Mouse (Mus musculus): ENCODE measurements around the gene Ak4. TPM values are rescaled to one million over a fixed set of nuclear protein-coding genes. Genes with fewer than 3 reads are reported as not detected.

Ak4 gene
- total RNA-seq, 1 experiment from 2014 or later: 0.12 TPM

DNA sequence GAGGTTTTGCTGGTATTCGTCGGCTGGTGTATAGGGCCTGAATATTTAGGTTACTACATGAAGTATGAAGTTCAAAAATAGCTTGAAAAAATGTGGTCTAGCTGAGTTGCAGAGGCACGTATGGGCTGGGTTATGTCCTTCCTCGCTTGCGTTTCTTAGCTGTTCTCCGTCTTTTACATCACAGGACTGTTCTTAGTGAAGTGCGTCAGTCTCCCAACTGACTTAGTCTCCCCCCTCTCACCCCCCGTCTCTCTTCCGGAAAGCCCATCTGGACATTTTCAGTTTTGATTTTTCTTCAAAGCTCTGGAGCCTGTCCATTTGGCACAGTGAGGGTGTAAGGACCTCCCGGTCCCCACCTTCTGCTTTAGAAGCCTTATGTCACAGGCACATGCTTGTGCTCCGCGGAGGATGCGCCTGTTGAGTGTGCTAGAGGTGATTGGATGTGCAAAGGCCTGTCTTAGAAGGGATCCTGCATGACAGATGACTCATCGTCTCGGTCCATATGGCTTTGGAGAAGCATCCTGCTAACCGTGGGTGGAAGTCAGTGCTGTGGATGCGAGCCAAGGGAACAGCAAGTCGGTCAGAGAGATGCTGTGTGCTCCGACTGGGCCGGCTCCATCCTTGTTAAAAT lies 31.2 kb downstream of the Ak4 start:
- no peak for ATAC-seq (ENCODE audit: extremely low read depth, insufficient number of reproducible peaks, low FRiP score, poor library complexity, severe bottlenecking)

GRCm38 (mm10) chr4:101451089-101451488 lies 32.0 kb downstream of the Ak4 start:
- no peak for ATAC-seq (ENCODE audit: extremely low read depth, insufficient number of reproducible peaks, low FRiP score, poor library complexity, severe bottlenecking)

- no peak for ATAC-seq (ENCODE audit: extremely low read depth, insufficient number of reproducible peaks, low FRiP score, poor library complexity, severe bottlenecking)
Observed at GRCm38 (mm10) chr4:101452829-101453228, 33.8 kb downstream of the Ak4 start.

- ATAC-seq (ENCODE audit: extremely low read depth, insufficient number of reproducible peaks, low FRiP score, poor library complexity, severe bottlenecking): no peak
Observed at GRCm38 (mm10) chr4:101457176-101457575, 38.1 kb downstream of the Ak4 start.

DNA sequence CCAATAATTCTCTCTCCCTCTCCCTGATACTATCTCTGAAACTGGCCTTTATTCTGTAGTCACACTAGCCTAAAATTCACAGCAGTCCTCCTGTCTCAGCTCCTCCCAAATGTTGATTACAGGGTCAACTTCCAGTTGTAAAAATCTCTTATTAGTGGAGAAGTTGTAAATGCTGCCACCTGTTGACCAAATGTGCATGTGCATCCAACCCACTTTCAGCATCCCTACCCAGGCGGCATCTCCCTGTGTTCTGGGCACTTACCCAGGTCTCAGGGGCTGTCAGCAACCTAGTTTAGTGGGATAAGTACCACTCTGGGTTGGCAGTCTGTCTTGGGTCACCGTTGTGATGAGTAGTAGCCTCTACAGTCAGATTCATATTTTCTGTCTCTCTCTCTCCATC lies 39.3 kb downstream of the Ak4 start:
- no peak for ATAC-seq (ENCODE audit: extremely low read depth, insufficient number of reproducible peaks, low FRiP score, poor library complexity, severe bottlenecking)

- no peak for ATAC-seq (ENCODE audit: extremely low read depth, insufficient number of reproducible peaks, low FRiP score, poor library complexity, severe bottlenecking)
Observed at GRCm38 (mm10) chr4:101459358-101459757, 40.3 kb downstream of the Ak4 start.

GRCm38 (mm10) chr4:101460114-101460513 lies 41.0 kb downstream of the Ak4 start:
- ATAC-seq (ENCODE audit: extremely low read depth, insufficient number of reproducible peaks, low FRiP score, poor library complexity, severe bottlenecking): no peak

DNA sequence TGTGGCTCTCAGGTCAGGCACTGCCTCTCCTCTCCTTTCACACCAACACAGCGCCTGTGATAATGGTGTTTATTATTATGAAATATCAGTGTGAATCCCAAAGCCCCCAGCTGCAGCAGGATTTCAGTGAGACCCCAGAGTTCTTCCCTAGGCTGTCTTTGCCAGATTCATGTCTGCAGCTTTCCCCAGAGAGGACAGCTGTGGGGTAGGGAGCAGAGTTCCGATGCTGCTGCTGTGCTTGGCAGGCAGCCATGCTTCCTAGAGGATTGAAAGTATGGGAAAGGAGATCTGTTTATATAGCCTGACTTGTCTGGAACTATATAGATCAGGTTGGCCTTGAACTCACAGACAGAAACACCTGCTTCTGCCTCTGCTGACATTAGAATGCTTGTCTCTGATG lies 43.0 kb downstream of the Ak4 start:
- no peak for ATAC-seq (ENCODE audit: extremely low read depth, insufficient number of reproducible peaks, low FRiP score, poor library complexity, severe bottlenecking)

GRCm38 (mm10) chr4:101466264-101466663 lies 47.2 kb downstream of the Ak4 start:
- no peak for ATAC-seq (ENCODE audit: extremely low read depth, insufficient number of reproducible peaks, low FRiP score, poor library complexity, severe bottlenecking)

DNA sequence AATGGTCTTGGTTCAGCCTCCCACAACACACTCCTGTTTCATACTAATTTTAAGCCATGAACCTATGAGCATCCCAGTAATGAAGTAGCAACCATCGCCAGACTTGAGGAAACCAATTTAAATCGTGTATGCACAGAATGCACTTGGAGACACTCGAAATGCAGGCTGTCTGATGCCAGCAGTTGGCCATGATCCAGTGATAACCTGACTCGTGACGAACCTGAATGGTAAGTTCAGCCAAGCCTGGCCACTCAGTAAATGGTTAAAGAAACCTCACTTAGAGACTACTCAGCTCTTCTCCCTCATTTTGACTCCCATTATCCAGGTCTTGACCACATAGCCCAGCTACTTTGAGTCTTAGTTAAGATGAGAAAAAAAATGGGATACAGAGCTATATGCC lies 50.2 kb downstream of the Ak4 start:
- ATAC-seq (ENCODE audit: extremely low read depth, insufficient number of reproducible peaks, low FRiP score, poor library complexity, severe bottlenecking): no peak

- ATAC-seq (ENCODE audit: extremely low read depth, insufficient number of reproducible peaks, low FRiP score, poor library complexity, severe bottlenecking): no peak
Observed at GRCm38 (mm10) chr4:101470543-101470942, 51.5 kb downstream of the Ak4 start.

GRCm38 (mm10) chr4:101472767-101473166 lies 53.7 kb downstream of the Ak4 start:
- no peak for ATAC-seq (ENCODE audit: extremely low read depth, insufficient number of reproducible peaks, low FRiP score, poor library complexity, severe bottlenecking)

GRCm38 (mm10) chr4:101490320-101490917 lies 71.3 kb downstream of the Ak4 start:
- no peak for ATAC-seq (ENCODE audit: extremely low read depth, insufficient number of reproducible peaks, low FRiP score, poor library complexity, severe bottlenecking)

- ATAC-seq (ENCODE audit: extremely low read depth, insufficient number of reproducible peaks, low FRiP score, poor library complexity, severe bottlenecking): no peak
Observed at GRCm38 (mm10) chr4:101491704-101492103, 72.6 kb downstream of the Ak4 start.

DNA sequence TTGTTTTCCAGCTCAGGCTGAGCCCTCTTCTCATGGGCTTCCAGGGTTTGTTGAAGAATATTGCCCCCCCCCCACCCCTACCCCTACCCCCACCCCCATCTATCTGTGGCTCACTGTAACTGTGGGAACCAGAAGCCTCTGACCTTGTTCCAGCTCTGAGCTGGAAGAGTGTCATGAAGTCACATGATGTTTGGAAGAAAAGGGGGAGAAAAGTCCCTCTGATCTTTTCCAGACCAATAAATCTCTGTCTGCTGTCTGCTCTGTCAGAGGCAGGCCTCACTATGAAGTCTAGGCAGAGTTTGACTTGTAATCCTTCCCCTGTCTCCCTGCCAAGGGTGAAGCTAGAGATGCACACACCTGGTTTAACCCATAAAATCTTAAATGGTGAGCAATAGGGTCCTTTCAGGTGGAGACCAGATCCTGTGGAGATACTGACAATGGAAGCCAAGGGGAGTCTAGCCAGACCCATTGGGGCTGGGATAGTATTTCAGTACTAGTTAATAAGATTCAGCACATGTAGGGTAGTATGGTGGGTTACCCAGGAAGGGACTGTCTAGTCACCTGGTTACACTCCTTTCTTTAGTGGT lies 74.6 kb downstream of the Ak4 start:
- ATAC-seq (ENCODE audit: extremely low read depth, insufficient number of reproducible peaks, low FRiP score, poor library complexity, severe bottlenecking): no peak

DNA sequence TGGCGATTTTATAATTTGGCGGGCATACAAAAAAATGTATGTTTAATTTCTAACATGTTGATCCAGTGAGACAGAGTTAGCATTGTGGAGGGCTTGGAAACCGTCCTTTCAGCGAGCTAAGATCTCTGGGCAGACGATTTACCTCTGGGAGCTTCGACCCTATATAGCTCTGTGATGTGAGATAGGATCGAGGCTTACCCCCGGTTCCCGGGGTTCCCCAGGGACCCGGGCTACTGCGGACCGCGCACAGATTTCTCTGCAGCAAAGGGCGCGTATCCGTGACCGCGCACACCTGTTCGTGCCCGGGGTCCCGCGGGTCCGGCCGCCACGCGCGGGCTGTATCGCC lies 77.1 kb downstream of the Ak4 start:
- no peak for ATAC-seq (ENCODE audit: extremely low read depth, insufficient number of reproducible peaks, low FRiP score, poor library complexity, severe bottlenecking)

DNA sequence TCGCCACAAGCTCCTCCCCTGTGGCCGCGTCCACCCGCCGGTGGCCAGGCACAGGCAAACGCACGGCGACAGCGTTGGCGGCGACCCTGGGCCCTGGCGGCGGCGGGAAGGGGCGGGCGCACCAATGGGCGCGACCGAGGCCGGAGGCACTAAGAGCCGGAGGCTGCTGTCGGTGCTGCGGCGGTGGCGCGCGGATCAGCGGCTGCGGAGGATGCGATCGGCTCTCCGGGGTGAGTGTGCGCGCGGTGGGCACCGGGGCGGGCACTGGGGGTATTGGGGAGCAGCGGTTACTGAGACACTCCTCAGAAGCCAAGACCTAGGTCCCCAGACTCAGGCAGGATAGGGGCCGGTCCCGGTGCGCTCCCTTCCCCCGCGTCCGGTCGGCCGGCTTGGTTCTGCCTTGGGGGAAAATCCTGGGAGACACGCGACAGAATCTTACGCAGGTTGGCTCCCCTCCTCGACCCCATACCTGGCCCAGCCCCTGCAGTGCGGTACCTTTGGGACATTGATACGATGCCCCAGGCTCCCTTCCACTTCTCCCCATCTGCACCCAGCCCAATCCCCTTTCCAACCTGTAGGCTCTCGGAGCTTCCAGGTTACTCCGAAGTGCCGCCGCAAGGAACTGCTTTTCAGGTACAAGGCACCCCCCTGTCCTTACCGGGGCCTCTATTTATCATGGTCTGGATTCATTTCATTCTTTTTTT lies 77.6 kb downstream of the Ak4 start, which contains the start of gene Dnajc6:
Dnajc6 (plus strand) TSS at position 115 of the 704 bp plus-strand sequence.
- no peak for ATAC-seq (ENCODE audit: extremely low read depth, insufficient number of reproducible peaks, low FRiP score, poor library complexity, severe bottlenecking)

DNA sequence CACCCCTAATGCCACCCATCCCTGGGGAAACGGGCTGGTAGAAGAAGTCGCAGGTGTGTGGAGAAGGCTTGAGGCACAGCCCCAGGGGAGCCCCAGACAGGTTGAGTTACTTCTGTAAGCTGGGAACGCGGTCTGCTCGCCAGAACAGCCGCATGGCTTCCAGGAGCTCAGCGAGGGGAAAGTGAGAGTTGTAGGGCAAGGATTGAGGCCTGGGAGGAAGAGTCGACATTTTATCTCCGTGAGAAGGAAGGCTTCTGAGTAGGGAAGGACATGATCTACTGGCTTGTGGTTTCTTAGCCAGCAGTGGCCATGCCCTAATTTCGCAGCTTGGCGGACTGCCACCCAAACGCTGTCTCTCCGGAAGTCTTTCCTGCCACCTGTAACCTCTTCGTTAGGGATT lies 78.3 kb downstream of the Ak4 start:
- ATAC-seq (ENCODE audit: extremely low read depth, insufficient number of reproducible peaks, low FRiP score, poor library complexity, severe bottlenecking): no peak

- no peak for ATAC-seq (ENCODE audit: extremely low read depth, insufficient number of reproducible peaks, low FRiP score, poor library complexity, severe bottlenecking)
Observed at GRCm38 (mm10) chr4:101504470-101505007, 85.5 kb downstream of the Ak4 start.

DNA sequence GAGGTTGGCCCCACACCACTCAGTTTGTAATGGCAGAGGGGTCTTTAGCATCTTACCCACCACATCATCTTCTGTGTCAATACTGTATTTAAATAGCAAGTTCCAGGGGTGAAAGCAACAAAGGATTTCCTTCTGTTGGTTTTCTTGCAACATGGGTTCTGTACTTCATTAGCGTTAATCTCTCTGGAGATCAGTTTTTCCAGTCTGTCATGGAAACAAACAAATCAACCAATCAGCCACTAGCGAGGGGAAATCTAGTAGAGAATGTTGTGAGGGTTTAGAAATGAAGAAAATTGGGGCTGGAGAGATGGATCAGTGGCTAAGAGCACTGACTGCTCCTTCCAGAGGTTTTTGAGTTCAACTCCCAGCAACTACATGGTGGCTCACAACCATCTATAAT lies 86.9 kb downstream of the Ak4 start:
- no peak for ATAC-seq (ENCODE audit: extremely low read depth, insufficient number of reproducible peaks, low FRiP score, poor library complexity, severe bottlenecking)

Measured in neutrophil, adult 5-6 weeks (primary cell).